ENCODE assay signal across 8 mouse cellular contexts in the genomic region with DNA sequence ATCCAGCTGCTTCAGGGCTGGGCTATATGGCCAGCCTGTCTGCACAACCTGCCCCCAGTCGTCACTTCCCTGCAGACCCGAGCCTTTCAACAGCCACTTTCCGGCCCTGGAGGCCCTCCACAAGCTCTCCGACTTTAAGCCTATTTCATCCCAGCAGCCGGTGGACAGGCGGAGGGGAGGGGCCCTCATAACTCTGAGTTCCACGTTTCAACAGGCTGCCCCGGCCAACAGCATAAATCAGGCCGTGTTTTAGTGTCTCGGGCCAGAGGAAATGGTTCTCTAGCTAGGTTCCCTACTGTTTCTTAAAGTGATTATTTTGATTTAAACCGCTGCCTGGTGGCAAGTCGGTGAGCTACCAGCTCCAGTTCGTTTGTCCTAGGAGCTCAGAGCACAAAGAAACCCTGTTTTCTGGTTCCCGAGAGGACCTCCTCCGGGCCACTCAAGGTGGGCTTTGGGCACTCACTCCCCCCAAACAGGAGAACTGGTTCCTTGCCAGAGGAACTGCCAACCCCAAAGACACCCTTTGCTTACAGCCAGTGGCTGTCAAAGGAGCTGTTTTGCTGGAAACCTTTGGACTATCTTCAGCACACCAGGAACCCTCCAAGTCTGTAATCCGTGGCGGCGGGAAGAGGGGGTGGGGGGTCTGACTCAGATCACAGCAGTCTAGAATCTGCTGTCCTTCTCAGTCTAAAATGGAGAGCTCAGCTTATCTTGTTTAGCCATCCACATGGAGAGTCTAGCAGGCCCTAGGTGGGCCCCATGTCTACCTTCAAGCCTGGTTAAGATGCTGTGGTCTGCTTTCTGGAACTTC.
DNase-seq lines count a peak whose midpoint lies in the region; ATAC-seq and TF ChIP-seq lines count a peak whose summit lies in the region.

No protein-coding gene starts in this region.

- no peak for ATAC-seq in liver, embryonic 11.5 days (replicated peaks; ENCODE audit: low FRiP score)
- ATAC-seq in liver, postnatal 0 days, result no peak
- ATAC-seq in forebrain, embryonic 12.5 days (ENCODE audit: low FRiP score), result no peak
- ATAC-seq in heart, embryonic 16.5 days (replicated peaks; ENCODE audit: extremely low read depth, insufficient read depth, low FRiP score), result peak; percentile 55
- peak; percentile 78 for ATAC-seq in kidney, embryonic 16.5 days (ENCODE audit: low FRiP score, low TSS enrichment)
- no peak for ATAC-seq in midbrain, postnatal 0 days (ENCODE audit: low FRiP score)

- WGBS in liver, embryonic 11.5 days, result 25% methylated on average over 18 of the region's 18 CpGs
- 28% methylated on average over 18 of the region's 18 CpGs for WGBS in liver, postnatal 0 days (ENCODE audit: insufficient replicate concordance)
- 13% methylated on average over 18 of the region's 18 CpGs for WGBS in forebrain, embryonic 12.5 days
- WGBS in heart, embryonic 16.5 days, result 8% methylated on average over 18 of the region's 18 CpGs
- WGBS in kidney, embryonic 16.5 days, result 4% methylated on average over 18 of the region's 18 CpGs
- 13% methylated on average over 18 of the region's 18 CpGs for WGBS in midbrain, postnatal 0 days

- no peak for TF ChIP-seq CTCF in liver, postnatal 0 days (IDR thresholded peaks at IDR 0.05; ENCODE audit: low read depth)
- no peak for TF ChIP-seq CTCF in midbrain, postnatal 0 days (IDR thresholded peaks at IDR 0.05)

- no peaks in the 10 kb centered on the region for H3K9me3 ChIP-seq in liver, embryonic 11.5 days (ENCODE audit: control insufficient read depth, low read length)
- no peaks in the 10 kb centered on the region for H3K9me3 ChIP-seq in liver, postnatal 0 days (ENCODE audit: low read length)
- no peaks in the 10 kb centered on the region for H3K9me3 ChIP-seq in forebrain, embryonic 12.5 days
- H3K9me3 ChIP-seq in heart, embryonic 16.5 days (replicated peaks; ENCODE audit: control insufficient read depth, low read length), result no peaks in the 10 kb centered on the region
- no peaks in the 10 kb centered on the region for H3K9me3 ChIP-seq in kidney, embryonic 16.5 days (ENCODE audit: low read length)
- no peaks in the 10 kb centered on the region for H3K9me3 ChIP-seq in midbrain, postnatal 0 days (ENCODE audit: low read length)

- peaks cover 11% of the 10 kb centered on the region for H3K4me1 ChIP-seq in liver, embryonic 11.5 days (replicated peaks; ENCODE audit: control insufficient read depth, insufficient read depth, low read length)
- no peaks in the 10 kb centered on the region for H3K4me1 ChIP-seq in liver, postnatal 0 days (ENCODE audit: insufficient read depth)
- H3K4me1 ChIP-seq in forebrain, embryonic 12.5 days, result peaks cover 28% of the 10 kb centered on the region
- peaks cover 44% of the 10 kb centered on the region for H3K4me1 ChIP-seq in heart, embryonic 16.5 days (ENCODE audit: control insufficient read depth, insufficient read depth, low read length)
- H3K4me1 ChIP-seq in kidney, embryonic 16.5 days (ENCODE audit: insufficient read depth, low read length), result peaks cover 47% of the 10 kb centered on the region
- peaks cover 7% of the 10 kb centered on the region; the same call in 1 of the 2 replicates for H3K4me1 ChIP-seq in midbrain, postnatal 0 days (ENCODE audit: insufficient read depth, low read length)

- H3K9ac ChIP-seq in liver, embryonic 11.5 days (ENCODE audit: low read depth, low read length), result 0 out of 2 replicates have a peak overlapping the region, but pooled peaks have one; percentile 14
- H3K9ac ChIP-seq in liver, postnatal 0 days (replicated peaks), result no peak overlapping the region
- H3K9ac ChIP-seq in forebrain, embryonic 12.5 days, result no peak overlapping the region
- peak overlapping the region; percentile 48 for H3K9ac ChIP-seq in heart, embryonic 16.5 days (ENCODE audit: low read length)
- peak overlapping the region; percentile 57 for H3K9ac ChIP-seq in kidney, embryonic 16.5 days (replicated peaks; ENCODE audit: low read length)
- no peak overlapping the region; the same call in 1 of the 2 replicates for H3K9ac ChIP-seq in midbrain, postnatal 0 days (replicated peaks; ENCODE audit: low read length, poor library complexity, severe bottlenecking)

- peak overlapping the region; percentile 52; the same call in 1 of the 2 replicates for H3K27ac ChIP-seq in liver, embryonic 11.5 days (ENCODE audit: low read depth, low read length)
- H3K27ac ChIP-seq in liver, postnatal 0 days (ENCODE audit: low read depth), result no peak overlapping the region
- H3K27ac ChIP-seq in forebrain, embryonic 12.5 days, result peak overlapping the region; percentile 37
- peak overlapping the region; percentile 54 for H3K27ac ChIP-seq in heart, embryonic 16.5 days (ENCODE audit: low read length)
- H3K27ac ChIP-seq in kidney, embryonic 16.5 days (ENCODE audit: low read length), result peak overlapping the region; percentile 95
- no peak overlapping the region for H3K27ac ChIP-seq in midbrain, postnatal 0 days (ENCODE audit: low read depth, low read length)

- no peak for TF ChIP-seq EP300 in liver, postnatal 0 days (IDR thresholded peaks at IDR 0.05; ENCODE audit: low read depth)

- no peak overlapping the region for H3K4me3 ChIP-seq in liver, embryonic 11.5 days (ENCODE audit: low read depth, low read length)
- H3K4me3 ChIP-seq in liver, postnatal 0 days (ENCODE audit: low read depth, low read length), result no peak overlapping the region
- H3K4me3 ChIP-seq in forebrain, embryonic 12.5 days (replicated peaks), result no peak overlapping the region
- H3K4me3 ChIP-seq in heart, embryonic 16.5 days (ENCODE audit: low read length), result no peak overlapping the region
- no peak overlapping the region for H3K4me3 ChIP-seq in kidney, embryonic 16.5 days (ENCODE audit: low read length)
- no peak overlapping the region for H3K4me3 ChIP-seq in midbrain, postnatal 0 days (ENCODE audit: low read depth, low read length)

- H3K27me3 ChIP-seq in liver, embryonic 11.5 days (replicated peaks; ENCODE audit: control insufficient read depth, insufficient read depth, low read length), result no peaks in the 10 kb centered on the region
- H3K27me3 ChIP-seq in liver, postnatal 0 days (ENCODE audit: insufficient read depth, low read length), result no peaks in the 10 kb centered on the region
- no peaks in the 10 kb centered on the region for H3K27me3 ChIP-seq in forebrain, embryonic 12.5 days
- H3K27me3 ChIP-seq in heart, embryonic 16.5 days (ENCODE audit: control insufficient read depth, insufficient read depth, low read length), result no peaks in the 10 kb centered on the region
- no peaks in the 10 kb centered on the region for H3K27me3 ChIP-seq in kidney, embryonic 16.5 days (ENCODE audit: insufficient read depth, low read length)
- no peaks in the 10 kb centered on the region for H3K27me3 ChIP-seq in midbrain, postnatal 0 days (ENCODE audit: insufficient read depth, low read length)

- H3K36me3 ChIP-seq in liver, embryonic 11.5 days (ENCODE audit: control insufficient read depth, insufficient read depth, low read length), result no peaks in the 10 kb centered on the region
- no peaks in the 10 kb centered on the region for H3K36me3 ChIP-seq in liver, postnatal 0 days (replicated peaks; ENCODE audit: insufficient read depth, low read length)
- H3K36me3 ChIP-seq in forebrain, embryonic 12.5 days (replicated peaks), result no peaks in the 10 kb centered on the region
- H3K36me3 ChIP-seq in heart, embryonic 16.5 days (ENCODE audit: control insufficient read depth, insufficient read depth), result no peaks in the 10 kb centered on the region
- no peaks in the 10 kb centered on the region for H3K36me3 ChIP-seq in kidney, embryonic 16.5 days (ENCODE audit: insufficient read depth, low read length)
- no peaks in the 10 kb centered on the region for H3K36me3 ChIP-seq in midbrain, postnatal 0 days (ENCODE audit: insufficient read depth, low read length)

- DNase-seq in liver, embryonic 11.5 days (ENCODE audit: low spot score), result peak; percentile 49
- no peak for DNase-seq in liver, postnatal 0 days
- DNase-seq in midbrain, postnatal 0 days (ENCODE audit: low spot score), result peak; percentile 60
- DNase-seq in thymus, postnatal 10 days (ENCODE audit: low spot score in 2 of 2), result no peak
- DNase-seq in frontal cortex, adult 2 months (ENCODE audit: extremely low spot score in 1 of 2, low spot score in 1 of 2), result no peak

- H3K4me2 ChIP-seq in liver, embryonic 11.5 days, result no peak overlapping the region
- no peak overlapping the region for H3K4me2 ChIP-seq in liver, postnatal 0 days (ENCODE audit: low read depth, low read length)
- no peak overlapping the region; the same call in 1 of the 2 replicates for H3K4me2 ChIP-seq in forebrain, embryonic 12.5 days
- H3K4me2 ChIP-seq in heart, embryonic 16.5 days (ENCODE audit: low read depth, low read length), result peak overlapping the region; percentile 38
- H3K4me2 ChIP-seq in kidney, embryonic 16.5 days (replicated peaks; ENCODE audit: low read depth, low read length), result peak overlapping the region; percentile 41
- no peak overlapping the region for H3K4me2 ChIP-seq in midbrain, postnatal 0 days (ENCODE audit: low read depth, low read length, poor library complexity, severe bottlenecking)

Comparison
In these comparisons a context has a peak if more than half of its experiments do, and no peak if none do; other contexts are left out.
1. DNase-seq: peak in liver, embryonic 11.5 days (single experiment) and midbrain, postnatal 0 days (single experiment); none in liver, postnatal 0 days (single experiment), thymus, postnatal 10 days (0 of 2) and frontal cortex, adult 2 months (0 of 2).
2. H3K27ac ChIP-seq: peak in liver, embryonic 11.5 days (single experiment), forebrain, embryonic 12.5 days (single experiment), heart, embryonic 16.5 days (single experiment) and kidney, embryonic 16.5 days (single experiment); none in liver, postnatal 0 days (single experiment) and midbrain, postnatal 0 days (single experiment).
3. H3K9ac ChIP-seq: peak in liver, embryonic 11.5 days (single experiment), heart, embryonic 16.5 days (single experiment) and kidney, embryonic 16.5 days (single experiment); none in liver, postnatal 0 days (single experiment), forebrain, embryonic 12.5 days (single experiment) and midbrain, postnatal 0 days (single experiment).
4. ATAC-seq: peak in heart, embryonic 16.5 days (single experiment) and kidney, embryonic 16.5 days (single experiment); none in liver, embryonic 11.5 days (single experiment), liver, postnatal 0 days (single experiment), forebrain, embryonic 12.5 days (single experiment) and midbrain, postnatal 0 days (single experiment).
5. H3K4me2 ChIP-seq: peak in heart, embryonic 16.5 days (single experiment) and kidney, embryonic 16.5 days (single experiment); none in liver, embryonic 11.5 days (single experiment), liver, postnatal 0 days (single experiment), forebrain, embryonic 12.5 days (single experiment) and midbrain, postnatal 0 days (single experiment).